Mouse (Mus musculus) right cerebral cortex, postnatal 4 days (tissue): ENCODE data around the gene Kndc1.

Experiments
- DNase-seq: peaks from one replicate; pipeline ENCODE4 v3.0.0-alpha.2; 2022

Gene Kndc1

DNA sequence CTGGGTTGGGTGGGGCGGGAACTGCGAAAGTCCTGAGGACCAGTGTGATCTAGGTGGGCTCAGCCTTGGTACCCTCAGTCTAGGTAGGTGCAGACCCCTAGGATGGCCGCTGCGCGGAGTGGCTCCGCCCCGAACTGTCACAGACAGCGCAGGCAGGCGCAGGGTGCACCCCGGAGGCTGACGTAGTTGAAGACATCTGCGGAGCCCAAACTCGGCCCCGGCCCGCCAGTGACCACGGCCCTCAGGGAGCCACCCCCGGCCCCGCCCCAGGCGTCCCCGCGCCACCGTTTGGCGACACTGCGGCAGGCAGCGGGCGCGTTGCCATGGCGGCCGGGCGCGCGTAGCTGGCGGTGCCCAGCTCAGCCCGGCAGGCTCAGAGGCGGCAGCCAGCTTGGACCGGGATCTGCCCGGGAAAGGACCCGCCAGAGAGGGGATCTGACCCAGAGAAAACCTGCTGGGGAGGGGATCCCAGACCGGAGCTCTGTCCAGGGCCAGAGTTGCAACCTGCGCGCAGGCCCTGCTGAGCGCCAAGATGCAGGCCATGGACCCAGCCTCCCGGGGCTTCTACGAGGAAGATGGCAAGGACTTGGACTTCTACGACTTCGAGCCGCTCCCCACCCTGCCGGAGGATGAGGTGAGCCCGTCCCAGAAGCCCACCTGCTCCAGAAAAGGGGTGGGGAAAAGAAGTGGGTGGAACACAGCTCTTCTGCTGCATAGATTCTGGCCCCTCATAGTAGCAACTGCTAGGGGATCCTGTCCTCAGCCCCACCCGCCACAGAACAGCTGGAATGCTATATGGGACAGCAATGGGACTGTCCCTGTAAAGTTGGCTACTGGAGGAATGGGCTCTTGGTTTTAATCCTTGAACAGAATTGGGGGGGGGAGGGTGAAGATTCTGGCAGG is at the start of gene Kndc1:
Gene Kndc1, plus strand, starts transcription at position 42 of the 903 bp plus-strand sequence.
- DNase-seq = peak; percentile 76

DNA sequence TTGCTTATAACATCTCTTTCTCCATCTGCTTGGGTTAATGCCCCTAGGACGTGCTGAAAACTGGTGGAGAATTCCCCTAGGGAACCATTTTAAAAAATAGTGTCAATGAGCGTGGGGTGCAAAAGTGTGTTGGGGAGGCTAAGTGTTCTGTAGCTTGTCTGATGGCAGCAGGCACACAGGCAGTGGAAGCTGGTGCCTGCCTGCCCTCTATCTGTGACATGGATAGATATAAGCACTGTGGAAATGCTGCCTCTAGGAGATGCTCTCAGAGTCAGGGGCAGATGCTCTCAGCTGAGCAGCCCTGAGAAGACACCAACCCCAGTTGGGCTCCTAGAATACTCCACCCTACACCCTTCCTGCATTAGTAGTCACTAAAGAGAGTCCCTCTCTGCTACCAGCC is 49.4 kb upstream of the Kndc1 start:
- no peak for DNase-seq

DNA sequence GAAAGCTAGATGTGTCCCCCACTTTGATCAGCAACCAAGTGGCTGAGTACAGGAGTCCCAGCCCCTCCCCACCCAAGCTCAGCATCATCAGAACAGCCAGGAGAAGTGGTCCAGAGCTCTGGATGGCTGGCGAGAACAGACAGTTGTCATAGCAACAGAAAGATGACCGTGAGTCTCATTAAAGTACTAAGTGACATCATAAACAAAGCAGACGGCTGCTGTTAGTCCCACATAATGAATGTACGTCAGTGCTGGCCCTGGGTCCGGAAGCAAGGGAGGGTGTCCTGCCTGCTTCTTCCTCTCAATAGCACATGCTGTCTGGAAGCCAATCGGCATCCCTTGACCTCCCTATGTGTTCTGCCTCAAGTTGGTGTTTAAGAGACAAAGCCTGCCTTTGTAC is 44.3 kb upstream of the Kndc1 start:
- DNase-seq = peak; percentile 44

DNA sequence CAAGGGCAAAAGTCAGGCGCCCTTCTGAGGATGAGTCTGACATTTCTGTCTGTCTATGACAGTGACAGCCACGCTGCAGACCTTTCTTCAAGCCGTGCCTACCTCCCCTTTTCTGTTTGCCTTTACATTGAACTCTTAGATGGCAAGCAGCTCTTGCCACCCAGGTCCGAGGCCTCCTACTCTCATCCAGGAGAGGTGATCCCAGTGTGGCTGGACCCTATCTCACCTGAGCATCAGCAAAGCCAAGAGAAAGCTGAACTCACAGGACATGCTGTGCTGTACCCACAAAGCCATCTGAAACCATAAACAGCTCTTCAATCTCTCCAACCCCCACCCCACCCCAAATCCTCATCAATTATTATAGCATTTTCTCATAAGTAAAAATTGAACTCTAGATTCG is 43.8 kb upstream of the Kndc1 start:
- no peak for DNase-seq

GRCm38 (mm10) chr7:139851098-139851497 is 43.4 kb upstream of the Kndc1 start:
- DNase-seq = peak; percentile 65

DNA sequence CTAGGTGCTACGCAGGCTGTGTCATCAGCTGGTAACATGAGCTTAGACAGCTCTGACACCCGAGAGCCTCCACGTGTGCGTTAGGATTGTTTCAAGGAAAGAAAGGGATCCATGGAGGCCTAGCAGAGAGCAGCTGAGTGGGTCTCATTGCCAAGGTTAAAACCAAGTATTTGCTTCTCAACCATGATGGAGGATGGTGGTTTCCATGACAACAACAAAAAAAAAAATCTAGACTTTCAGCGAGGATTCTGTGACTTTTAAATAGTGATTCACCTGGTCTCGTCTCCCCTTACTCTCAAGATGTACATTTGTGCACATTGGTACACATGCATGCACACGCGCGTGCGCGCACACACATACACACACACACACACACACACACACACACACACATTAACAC is 39.2 kb upstream of the Kndc1 start:
- no peak for DNase-seq

DNA sequence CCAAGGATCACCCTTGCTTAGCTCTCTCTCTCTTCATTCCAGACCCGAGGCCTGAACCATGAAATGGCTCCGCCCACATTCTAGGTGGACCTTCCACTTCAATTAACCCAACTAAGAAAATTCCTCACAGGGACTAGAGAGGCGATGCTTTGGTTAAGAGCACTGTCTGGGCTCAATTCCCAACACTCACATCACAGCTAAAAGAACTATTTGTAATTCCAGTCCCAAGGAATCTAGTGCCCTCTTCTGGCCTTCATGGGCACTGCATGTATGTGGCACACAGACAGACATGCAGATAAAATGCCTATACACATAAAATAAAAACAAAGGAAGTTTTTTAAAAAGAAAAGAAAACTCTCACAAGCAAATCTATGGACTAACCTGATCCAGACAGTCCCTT is 33.1 kb upstream of the Kndc1 start:
- peak; percentile 75 for DNase-seq

GRCm38 (mm10) chr7:139863076-139863475 is 31.4 kb upstream of the Kndc1 start:
- DNase-seq = no peak

GRCm38 (mm10) chr7:139864253-139864652 is 30.2 kb upstream of the Kndc1 start:
- DNase-seq = peak; percentile 46

DNA sequence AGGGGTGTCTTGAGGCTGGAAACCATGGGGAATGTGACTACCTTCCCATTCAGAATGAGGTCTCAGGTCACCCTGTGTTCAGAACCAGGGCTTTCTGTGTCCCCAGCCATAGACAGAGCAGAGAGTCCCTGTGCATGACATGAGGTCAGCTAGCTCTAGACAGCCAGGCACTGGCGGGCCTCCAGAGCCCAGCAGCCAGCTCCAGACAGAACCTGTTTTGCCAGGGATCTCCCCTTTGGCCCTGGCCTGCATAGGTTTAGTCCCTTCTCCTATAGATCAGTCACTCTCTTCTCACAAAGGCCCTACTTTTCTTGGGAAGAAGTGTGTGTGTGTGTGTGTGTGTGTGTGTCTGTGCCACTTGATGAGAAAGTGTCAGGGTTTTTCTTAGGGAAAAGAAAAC is 29.6 kb upstream of the Kndc1 start:
- DNase-seq = no peak

DNA sequence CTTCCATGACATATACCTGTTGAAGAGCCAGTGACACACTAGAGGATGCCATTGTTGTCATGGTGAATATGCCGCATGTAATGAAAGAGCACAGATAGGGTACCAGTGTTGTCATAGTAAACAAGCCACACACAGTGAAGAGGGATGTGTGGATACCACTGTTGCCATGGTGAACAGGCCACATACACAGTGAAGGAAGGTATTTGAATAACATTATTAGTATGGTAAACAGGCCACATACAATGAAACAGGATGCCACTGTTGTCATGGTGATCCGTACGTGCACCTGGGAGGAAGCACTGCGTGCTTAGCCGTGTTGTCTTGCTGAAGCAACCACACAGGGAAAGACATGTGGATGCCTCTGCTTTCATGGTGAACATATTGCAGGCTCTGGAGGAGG is 23.5 kb upstream of the Kndc1 start:
- DNase-seq = no peak

DNA sequence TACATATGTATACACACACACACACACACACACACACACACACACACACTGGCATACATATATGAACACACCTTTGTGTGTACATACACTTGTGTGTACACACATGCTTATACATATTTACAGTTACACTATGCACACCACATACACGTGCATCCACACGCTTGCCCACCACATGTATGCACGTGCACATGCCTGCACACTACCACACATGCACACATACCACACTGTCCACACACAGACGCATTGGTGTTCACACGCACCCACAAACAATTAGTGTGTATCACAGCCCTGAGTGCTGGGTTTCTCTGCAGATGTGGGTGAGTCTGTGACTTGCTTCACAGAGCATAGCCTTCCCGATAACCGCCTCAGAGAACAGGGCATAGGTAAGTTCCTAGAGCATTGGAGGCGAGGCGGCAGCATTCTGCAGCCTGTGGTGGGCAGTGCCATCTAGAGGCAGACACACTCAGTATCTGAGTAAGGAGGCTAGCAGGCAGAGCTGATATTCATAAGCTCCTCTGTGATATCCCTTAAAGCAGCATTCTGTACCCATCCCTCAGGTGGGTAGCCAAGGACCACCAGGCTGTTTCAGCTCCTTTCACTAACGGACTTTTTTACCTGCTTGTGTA is 17.2 kb upstream of the Kndc1 start:
- peak; percentile 67 for DNase-seq

- no peak for DNase-seq
Measured at GRCm38 (mm10) chr7:139878122-139878521, 16.4 kb upstream of the Kndc1 start.

DNA sequence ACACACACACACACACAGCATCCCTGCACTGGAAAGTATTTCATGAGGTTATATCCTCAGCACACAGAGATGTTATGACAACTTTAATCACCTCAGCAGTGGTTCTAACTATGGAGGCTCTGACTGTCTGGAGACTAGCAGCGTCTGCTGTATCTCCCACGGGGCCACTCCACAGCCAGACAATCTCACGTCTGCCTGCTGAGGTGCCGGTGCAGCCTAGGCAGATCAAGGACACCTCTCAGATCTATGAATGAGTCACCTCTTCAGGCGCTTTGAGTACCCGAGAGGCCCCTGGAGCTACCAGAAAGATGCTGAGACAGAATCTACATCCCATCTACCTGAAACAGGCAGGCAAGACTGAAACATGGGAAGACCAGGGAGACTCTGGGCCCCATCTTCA is 15.9 kb upstream of the Kndc1 start:
- no peak for DNase-seq

- DNase-seq = no peak
Measured at GRCm38 (mm10) chr7:139883545-139883944, 11.0 kb upstream of the Kndc1 start.

DNA sequence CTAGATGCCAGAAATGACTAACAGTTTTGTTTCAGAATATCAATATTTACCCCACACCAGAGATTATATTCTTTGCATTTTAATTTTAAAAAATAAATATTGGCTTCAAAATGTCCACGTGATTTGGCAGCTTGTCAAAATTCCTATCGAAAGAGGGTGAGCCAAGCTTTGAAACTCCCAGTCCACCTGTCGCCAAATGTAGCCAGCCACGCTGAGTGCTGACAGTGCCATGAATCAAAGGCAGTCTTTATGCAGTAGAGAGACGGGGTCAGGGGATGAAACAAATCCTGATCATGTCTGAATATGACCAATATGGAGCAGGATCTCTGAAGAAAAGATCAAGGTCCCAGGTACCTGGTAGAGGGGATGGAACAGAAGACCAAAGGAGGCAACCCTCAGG is 2.7 kb upstream of the Kndc1 start:
- no peak for DNase-seq

DNA sequence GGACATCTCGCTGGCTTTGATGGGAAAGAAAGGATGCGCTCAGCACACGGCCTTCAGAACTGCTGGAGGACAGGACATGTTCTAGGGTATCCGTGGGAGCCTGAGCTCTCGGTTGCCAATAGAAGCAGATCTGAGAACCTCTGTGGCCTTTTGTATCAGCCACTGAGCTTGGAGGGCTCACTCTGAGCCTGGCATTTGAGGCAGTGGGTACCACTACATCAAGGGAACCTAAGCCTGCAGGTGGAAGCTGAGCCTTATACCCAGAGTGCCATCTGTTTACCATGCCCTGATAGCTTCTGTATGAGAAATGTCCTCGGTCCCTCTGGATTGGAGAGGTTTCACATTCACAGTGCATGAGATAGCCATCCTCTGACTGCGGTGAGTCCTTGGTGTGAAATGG is 1.8 kb downstream of the Kndc1 start:
- DNase-seq = no peak

- no peak for DNase-seq
Measured at GRCm38 (mm10) chr7:139896796-139897195, 2.3 kb downstream of the Kndc1 start.

DNA sequence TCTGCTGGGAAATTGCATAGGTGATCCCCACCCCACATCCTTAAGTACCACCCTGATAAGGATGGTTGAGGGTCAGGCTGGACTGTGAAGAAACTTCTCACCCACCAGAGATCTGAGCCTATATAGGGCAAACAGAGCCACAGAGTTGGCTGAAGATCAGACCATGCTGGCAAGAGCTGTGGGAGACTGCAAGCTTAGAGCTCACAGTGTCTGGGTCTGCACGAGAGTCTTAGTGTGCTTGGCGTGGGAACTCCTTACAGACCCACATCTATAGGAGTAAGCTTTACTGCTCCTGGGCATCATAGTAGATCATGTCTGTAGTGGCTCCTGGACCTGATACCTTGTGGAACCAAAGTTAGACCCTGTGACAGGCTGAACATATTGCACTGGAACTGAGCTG is 4.1 kb downstream of the Kndc1 start:
- DNase-seq = no peak

DNA sequence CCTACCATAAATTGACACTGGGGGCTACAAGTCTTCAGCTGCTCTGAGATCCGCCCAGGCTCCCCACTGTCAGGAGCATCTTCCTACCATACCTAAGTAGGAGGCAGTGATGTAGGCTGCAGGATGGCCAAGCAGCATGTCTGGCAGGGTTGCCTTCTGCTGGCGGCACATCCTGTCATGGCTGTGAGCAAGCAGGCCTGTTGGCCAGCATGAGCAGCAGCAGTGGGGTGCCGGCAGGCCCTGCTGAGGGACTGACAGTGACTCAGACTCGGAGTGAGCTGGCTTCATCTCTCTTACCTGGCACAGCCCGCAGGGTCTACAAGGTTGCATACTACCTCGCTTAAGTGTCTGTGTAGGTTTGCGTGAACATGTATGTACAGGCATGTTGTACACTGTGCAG is 5.0 kb downstream of the Kndc1 start:
- DNase-seq = no peak

GRCm38 (mm10) chr7:139900456-139900855 is 6.0 kb downstream of the Kndc1 start:
- DNase-seq = no peak

DNA sequence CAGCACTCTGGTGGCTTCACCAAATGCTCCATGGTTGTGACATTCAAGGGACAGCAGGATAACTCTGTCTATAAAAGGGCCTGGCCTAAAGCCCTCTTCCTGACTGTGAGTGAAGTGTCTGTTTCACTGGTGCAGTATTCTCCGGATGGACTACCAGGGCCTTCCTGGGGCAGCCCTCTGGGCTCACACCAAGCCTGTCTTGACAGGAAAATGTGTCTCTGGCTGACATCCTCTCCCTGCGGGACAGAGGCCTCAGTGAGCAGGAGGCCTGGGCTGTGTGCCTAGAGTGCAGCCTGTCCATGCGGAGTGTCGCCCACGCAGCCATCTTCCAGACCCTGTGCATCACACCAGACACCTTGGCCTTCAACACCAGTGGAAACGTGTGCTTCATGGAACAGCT is 6.4 kb downstream of the Kndc1 start:
- DNase-seq = no peak

- no peak for DNase-seq
Measured at GRCm38 (mm10) chr7:139901981-139902380, 7.5 kb downstream of the Kndc1 start.

- no peak for DNase-seq
Measured at GRCm38 (mm10) chr7:139905261-139905660, 10.8 kb downstream of the Kndc1 start.

- no peak for DNase-seq
Measured at GRCm38 (mm10) chr7:139905661-139906060, 11.2 kb downstream of the Kndc1 start.
